Mouse (Mus musculus): ENCODE measurements around the gene Grrp1.
"Not testable (repeated sequence)": the region's sequence is repeated elsewhere in the genome, so short reads cannot be mapped to it uniquely, and the experiment has no call there.

Grrp1 gene

DNA sequence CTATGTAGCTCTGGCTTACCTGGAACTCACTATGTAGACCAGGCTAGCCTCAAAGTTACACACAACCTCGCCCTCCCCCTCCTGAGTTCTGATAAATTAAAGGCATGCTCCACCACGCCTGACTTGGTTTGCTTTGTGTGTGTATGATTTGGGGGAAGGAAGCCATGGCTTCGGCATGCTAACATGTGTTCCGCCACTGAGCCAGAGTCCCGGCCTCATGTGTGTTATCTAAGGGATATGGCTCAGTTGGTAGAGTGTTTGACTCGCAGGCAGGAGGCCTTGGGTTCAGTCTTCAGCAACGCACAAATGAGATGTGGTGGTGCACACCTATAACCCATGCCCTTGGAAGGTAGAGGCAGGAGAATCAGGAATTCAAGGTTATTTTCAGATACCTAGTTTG is 18.1 kb upstream of the Grrp1 start:
- no peak for ATAC-seq (ENCODE audit: insufficient number of reproducible peaks, low FRiP score, low TSS enrichment)

DNA sequence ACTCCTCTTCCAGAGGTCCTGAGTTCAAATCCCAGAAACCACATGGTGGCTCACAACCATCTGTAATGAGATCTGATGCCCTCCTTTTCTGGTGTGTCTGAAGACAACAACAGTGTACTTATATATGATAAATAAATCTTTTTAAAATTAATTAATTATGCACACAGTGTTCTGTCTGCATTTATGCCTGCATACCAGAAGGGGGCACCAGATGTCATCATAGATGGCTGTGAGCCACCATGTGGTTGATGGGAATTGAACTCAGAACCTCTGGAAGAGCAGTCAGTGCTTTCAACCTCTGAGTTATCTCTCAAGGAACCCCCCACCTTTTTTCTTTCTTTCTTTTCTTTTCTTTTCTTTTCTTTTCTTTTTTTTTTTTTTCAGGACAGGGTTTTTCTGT is 15.7 kb upstream of the Grrp1 start:
- ATAC-seq (ENCODE audit: insufficient number of reproducible peaks, low FRiP score, low TSS enrichment): not testable (repeated sequence)

DNA sequence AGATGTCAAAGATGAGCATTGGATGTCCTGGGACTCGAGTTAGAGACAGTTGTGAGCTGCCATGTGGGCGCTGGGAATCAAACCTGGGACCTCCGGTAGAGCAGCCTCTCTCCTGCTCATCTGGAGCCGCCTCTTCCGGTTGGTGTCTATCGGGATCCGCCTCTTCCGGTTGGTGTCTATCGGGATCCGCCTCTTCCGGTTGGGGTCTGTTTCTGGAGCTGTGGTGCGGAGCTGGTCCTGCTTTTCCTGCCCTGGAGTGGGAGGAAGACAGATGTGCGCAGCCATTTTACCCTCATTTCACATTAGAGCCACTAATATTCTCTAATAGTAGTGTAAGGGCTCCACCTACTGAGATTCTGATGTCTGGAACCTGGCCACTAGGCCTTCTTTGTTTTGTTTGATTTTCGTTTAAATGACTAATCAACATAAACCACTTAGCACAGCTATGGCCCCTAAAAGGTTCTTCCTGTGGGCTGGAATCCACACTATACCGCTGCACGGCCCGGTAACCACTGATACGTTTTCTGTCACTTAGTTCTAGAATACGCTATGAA is 14.3 kb upstream of the Grrp1 start:
- ATAC-seq (ENCODE audit: insufficient number of reproducible peaks, low FRiP score, low TSS enrichment): no peak

DNA sequence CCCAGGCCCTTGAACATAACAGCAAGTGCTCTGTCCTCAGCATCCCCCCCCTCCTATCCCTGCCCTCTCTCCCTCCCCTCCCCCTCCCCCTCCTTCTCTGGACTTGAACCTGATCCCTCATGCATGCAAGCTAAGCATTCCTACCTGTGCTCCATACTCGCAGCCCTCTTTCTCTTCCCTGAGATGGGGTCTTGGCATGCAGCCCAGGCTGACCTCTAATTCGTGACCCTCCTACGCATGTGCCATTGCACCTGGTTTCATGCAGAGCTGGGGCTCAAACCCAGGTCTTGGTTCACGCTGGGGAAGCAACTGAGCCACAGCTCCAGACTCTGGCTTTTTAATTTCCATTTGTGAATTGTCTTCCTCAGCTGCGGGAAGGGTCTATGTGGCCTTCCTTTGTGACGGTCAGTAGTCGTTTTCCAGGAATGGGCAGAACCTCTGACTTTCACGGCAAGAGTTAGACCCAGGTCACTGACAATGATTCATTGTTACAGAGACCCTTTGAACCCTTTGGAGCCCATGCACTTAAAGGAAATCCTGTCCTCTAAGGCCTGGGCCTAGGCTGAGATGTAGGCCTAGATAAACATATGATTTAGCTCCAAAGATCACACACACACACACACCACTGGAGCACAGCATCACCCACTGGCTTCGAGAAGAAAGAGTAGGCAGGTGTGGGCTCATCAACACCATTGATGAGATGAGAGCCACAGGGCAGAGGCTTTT is 12.1 kb upstream of the Grrp1 start:
- no peak for ATAC-seq (ENCODE audit: insufficient number of reproducible peaks, low FRiP score, low TSS enrichment)

GRCm38 (mm10) chr4:134263191-134263590 is 9.3 kb upstream of the Grrp1 start:
- no peak for ATAC-seq (ENCODE audit: insufficient number of reproducible peaks, low FRiP score, low TSS enrichment)

DNA sequence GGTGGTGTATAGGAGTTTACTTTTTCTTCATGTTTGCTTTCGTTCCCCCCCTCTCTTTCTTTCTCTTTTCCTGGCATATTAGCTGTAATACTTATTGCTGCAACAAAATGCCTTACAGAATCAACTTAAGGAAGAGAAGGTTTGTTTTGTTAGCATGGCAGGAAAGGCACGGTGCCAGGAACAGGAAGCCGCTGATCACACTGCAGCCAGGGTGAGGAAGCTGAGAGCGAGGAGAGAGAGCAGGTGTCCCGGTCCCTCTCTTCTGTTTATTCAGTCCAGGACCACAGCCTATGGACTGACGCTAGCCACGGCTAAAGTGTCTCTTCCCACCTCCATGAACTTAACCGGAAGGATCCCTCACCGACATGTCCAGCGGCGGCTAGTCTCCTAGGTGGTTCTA is 4.4 kb upstream of the Grrp1 start:
- ATAC-seq (ENCODE audit: insufficient number of reproducible peaks, low FRiP score, low TSS enrichment): no peak

DNA sequence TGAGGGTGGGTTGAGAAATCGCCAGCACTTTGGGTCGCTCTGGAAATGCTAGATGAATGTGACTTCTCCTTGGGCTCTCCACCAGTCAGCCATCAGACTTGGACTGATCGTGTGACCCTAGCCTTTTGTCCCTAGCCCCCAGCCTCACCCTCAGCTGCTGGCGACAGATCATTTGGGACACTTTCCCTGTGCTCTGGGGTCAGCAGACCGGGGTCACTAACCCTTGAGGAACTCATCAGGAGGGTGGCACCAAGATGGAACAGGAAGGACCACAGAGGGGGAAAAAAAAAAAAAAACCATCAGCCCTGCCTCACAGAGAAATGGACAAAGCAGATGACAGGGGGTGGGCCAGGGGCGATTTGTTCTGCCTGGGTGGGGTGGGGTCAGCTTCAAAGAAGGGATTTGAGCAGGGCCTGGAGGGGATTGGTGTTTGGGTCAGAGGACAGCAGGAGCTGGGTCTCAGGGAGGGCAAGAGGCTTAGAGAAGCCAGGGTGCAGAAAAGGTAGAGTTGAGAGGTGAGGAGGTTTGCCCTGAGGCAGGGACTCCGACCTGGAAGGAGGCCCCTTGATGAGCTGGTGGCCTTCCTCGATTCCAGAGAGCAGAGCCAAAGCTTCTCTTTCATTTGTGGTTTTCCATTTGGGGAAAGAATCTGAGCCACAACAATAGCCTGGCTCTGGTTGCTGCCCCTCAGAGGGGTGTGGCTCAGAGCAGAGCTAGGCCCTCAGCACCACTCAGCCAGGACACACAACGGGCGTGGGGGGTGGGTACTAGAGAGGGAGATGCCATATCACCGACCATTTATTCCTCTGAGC is 3.5 kb upstream of the Grrp1 start:
- ATAC-seq (ENCODE audit: insufficient number of reproducible peaks, low FRiP score, low TSS enrichment): no peak

DNA sequence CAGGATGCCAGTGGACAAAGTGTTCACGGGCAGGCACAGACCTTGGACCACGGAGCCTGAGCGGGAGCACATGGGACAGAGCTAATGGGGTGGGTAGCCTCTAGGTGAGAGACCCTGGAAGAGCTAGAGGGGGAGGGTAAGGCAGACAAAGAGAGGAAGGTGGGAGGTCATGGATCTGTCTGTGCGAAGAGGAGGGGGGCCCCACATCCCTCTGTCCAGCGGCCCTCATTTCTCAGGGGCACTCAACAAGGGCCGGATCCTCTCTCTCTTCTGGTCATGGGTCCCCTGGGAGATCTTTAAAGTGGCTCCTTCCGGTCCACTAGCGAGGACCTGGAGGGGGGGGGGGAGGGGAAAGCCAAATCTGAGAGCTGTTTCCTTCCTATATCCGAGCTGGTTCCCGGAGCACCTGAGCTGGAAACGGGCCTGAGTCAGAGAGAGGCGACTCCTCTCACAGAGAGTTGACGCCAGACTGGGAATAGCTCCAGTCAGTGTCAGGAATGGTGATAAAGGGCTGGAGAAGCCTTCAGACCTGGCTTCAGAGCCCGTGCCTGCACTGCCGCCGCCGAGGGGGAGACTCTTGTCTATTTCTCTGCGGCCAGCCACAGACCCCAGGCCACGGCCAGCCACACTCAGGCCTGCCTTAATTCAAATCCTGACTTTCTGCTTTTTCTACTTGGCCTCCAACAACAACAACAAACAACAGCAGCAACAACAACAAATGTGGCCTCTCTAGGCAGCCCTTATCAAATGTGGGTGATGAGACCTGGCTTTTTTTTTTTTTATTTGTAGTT is 2.7 kb upstream of the Grrp1 start:
- no peak for ATAC-seq (ENCODE audit: insufficient number of reproducible peaks, low FRiP score, low TSS enrichment)

GRCm38 (mm10) chr4:134255854-134256253 is 1.9 kb upstream of the Grrp1 start:
- no peak for ATAC-seq (ENCODE audit: insufficient number of reproducible peaks, low FRiP score, low TSS enrichment)

DNA sequence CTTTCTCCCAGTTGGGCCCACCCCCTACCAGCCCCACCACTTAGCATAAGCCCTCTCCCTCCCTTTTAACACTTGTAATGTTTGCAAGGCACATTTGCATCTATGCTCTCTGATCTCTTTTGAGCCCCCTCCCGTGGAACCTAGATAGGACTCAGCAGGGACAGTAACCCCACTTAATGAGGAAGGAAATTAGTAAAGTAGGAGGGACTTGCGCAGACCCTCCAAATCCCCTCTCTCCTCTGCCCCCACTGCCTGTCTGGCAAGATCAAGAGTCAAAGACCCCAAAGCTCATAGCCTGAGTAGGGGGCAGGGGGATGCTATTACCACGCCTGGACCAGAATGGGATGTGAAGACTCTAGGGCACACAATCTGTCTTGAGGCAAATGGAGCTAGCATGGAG is 929 bp upstream of the Grrp1 start:
- ATAC-seq (ENCODE audit: insufficient number of reproducible peaks, low FRiP score, low TSS enrichment): no peak

GRCm38 (mm10) chr4:134252911-134253721 is 790 bp downstream of the Grrp1 start:
- ATAC-seq (ENCODE audit: insufficient number of reproducible peaks, low FRiP score, low TSS enrichment): no peak

DNA sequence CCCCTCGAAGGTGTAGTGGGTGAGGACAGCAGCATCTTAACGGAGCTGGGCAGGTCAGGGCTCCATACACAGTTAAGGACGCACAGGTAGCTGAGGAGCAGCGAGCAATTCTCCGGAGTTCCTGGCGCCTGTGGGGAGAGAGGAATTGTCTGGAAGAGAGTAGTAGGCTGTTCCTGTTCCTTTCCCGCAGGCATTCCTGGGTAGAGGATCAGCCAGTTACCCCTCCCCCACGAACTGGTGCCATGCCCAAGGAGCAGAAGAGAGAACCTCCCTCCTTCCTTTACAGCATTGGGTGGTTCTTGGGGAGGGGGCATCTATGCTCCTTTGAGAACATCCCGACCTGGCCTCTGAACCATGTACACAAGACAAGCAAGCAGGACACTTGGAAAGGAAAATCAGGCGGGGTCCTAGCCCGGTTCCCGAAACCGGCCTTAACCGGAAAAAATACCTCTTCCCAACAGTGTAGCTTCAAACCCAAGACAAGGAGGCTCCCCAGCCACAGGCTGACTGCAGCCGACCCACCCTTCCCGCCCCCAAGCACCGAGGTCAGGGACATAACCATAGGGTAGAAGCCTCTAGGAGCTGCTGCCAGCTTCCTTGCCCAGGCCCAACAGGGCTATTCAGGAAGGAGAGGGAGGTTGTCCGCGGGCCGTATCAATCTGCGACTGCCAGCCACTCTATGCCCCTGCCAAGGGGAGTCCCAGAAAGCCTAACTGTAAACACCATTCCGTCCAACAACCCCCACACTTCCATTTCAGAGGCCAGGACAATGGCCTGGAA is 1.6 kb downstream of the Grrp1 start:
- no peak for ATAC-seq (ENCODE audit: insufficient number of reproducible peaks, low FRiP score, low TSS enrichment)

GRCm38 (mm10) chr4:134251241-134252130 is 2.4 kb downstream of the Grrp1 start:
- ATAC-seq (ENCODE audit: insufficient number of reproducible peaks, low FRiP score, low TSS enrichment): no peak

DNA sequence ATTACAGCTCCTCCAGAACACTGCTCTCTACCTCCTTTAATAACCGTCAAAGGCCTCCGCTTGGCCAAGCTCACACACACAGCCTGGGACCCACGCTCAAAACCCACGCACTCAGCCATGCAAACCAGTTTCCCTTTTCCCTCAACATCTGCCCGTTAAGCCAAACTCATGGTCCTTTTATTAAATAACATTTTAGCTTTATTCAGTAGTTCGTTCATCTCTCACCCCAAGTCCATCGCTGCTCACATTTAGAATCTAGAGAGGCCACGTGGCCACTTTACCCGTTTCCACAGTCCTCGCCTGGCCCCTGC is 3.0 kb downstream of the Grrp1 start:
- ATAC-seq (ENCODE audit: insufficient number of reproducible peaks, low FRiP score, low TSS enrichment): no peak

DNA sequence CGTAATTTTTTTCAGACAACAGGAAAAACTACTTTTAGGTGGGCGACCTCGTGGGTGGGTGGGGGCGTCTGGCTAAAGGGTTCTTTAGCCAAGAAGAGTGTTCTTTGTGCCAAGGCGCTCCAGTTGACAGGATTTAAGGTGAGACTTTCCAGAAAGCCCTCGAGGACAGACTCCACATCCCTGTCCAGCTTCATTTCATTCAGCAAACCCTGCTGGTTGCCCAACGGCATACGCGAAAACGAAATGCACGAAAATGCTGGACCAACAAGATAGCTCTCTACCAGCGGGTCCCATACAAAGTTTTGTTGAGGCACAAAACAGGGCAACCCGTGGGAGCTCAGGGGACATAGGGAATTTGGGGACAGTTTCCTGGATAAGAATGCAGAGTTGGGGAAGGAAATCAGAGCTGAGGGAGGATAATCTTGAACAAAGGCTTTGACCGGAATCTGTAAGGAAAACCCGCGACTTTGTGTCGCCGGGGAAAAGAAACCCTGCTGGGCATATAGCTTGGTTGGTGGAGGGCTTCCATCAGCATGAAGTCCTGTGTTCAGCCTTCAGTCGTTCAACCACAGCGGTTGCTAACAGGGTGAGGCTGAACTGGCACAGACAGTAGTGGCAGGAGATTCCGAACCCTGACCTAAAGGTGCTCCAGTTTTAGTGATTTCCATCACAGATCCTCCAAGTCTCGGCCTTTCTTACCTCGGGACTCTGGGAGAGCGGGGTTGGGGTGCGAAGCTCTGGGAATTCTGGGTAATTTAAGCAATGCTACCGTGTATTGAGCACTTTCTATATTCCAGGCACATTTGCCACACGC is 3.6 kb downstream of the Grrp1 start:
- ATAC-seq (ENCODE audit: insufficient number of reproducible peaks, low FRiP score, low TSS enrichment): no peak

DNA sequence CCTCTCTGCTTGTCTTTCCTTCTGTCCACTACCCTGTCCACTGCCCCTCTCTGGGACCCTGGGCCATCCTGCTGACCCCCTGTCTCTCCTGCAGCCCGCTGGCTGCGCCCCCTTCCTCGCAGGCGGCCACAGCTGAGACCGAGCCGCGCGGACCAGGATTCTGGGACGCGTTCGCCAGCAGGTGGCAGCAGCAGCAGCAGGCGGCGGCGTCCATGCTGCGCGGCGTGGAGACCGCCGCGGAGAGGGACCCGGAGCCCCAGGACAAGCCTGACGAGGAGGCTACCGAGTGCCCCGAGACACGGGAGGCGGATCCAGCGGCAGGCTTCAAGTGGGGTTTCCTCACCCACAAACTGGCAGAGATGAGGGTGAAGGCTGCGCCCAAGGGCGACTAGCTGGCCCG is 4.3 kb downstream of the Grrp1 start:
- ATAC-seq (ENCODE audit: insufficient number of reproducible peaks, low FRiP score, low TSS enrichment): no peak

DNA sequence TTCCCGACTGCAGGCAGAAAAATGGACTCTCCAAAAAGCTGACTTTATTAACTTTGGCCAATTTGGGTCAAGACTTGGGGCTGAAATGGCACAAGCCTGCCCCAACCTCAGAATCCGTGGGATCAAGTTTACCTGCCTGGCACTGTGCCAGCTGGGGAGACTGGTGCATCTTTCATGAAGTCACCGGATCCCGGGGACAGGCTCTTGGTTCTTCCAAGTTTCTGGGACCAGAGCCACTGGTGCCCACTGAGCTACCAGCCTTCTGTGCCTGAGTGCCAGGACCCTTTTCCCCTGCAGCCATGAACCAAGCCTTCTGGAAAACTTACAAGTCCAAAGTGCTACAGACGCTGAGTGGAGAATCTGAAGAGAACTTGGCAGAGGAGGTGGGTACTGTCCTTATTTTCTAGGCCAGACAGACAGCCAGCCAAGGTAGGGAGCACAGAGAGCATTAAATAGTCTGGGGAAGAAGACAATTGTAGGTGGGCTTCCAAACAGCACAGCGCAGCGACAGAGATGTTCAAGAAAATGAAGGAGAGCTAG is 7.1 kb downstream of the Grrp1 start, which contains the start of gene Gm30191:
TSS of gene Gm30191 (plus strand) at position 217 of the 540 bp plus-strand sequence.
- no peak for ATAC-seq (ENCODE audit: insufficient number of reproducible peaks, low FRiP score, low TSS enrichment)

Measured in cerebellum, adult (tissue).